8 mouse cellular contexts compared by ENCODE assay signal in the genomic region with DNA sequence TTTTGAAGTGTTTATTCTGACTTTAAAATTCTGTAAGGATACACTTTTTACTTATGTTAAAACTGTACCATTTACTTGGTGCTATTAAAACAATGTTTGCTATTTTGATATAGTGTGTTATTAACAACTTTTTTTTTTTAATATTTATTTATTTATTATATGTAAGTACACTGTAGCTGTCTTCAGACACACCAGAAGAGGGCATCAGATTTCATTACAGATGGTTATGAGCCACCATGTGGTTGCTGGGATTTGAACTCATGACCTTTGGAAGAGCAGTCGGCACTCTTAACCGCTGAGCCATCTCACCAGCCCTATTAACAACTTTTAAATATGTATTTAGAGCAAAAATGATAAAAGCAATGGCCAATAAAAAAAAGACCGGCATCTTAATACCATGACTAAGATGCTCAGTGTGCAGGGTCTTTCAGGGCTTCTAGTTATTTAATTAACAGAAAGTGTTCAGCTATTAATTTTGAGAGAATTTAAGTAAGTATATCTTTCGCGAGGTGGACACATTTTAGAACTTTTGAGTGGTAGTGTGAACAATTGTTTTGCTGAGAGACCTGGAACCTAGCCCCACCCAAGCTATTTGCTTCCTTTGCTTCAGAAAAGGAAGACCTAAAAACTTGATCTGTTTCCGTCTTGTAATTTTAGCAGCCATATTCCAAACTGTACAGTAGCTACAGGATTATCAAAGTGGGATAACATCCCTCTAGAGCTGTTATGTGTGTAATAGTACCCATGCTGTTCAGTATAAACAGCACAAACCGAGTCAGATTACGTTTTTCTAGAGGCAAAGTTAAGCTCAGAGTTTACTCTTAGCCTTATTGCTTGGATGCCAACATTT. TPM values are rescaled to one million over a fixed set of nuclear protein-coding genes. Genes with fewer than 3 reads are reported as not detected.
A peak's percentile ranks its signal among the peaks of the same experiment; 100 is the strongest.
DNase-seq lines count a peak whose midpoint lies in the region; ATAC-seq and TF ChIP-seq lines count a peak whose summit lies in the region.

No protein-coding gene starts in this region.

- no peak for DNase-seq in kidney, postnatal 0 days (ENCODE audit: low spot score)
- no peak for DNase-seq in kidney, postnatal 4 days
- DNase-seq in embryonic facial prominence, embryonic 10.5 days (ENCODE audit: low spot score), result no peak
- no peak for DNase-seq in urinary bladder, postnatal 14 days (ENCODE audit: low spot score)
- DNase-seq in layer of hippocampus, postnatal 25 days (ENCODE audit: extremely low spot score in 1 of 2, low spot score in 1 of 2), result no peak
- no peak for DNase-seq in adrenal gland, postnatal 10 days

- no peaks in the 10 kb centered on the region for H3K27me3 ChIP-seq in kidney, postnatal 0 days (ENCODE audit: insufficient read depth, low read length)
- H3K27me3 ChIP-seq in embryonic facial prominence, embryonic 10.5 days (replicated peaks; ENCODE audit: low read depth, poor library complexity, severe bottlenecking), result no peaks in the 10 kb centered on the region
- no peaks in the 10 kb centered on the region for H3K27me3 ChIP-seq in hindbrain, embryonic 16.5 days (replicated peaks; ENCODE audit: control insufficient read depth, insufficient read depth, low read length)
- no peaks in the 10 kb centered on the region for H3K27me3 ChIP-seq in midbrain, embryonic 15.5 days (replicated peaks)

- WGBS in kidney, postnatal 0 days, result 48% methylated on average over 8 of the region's 8 CpGs
- WGBS in embryonic facial prominence, embryonic 10.5 days, result 51% methylated on average over 8 of the region's 8 CpGs
- 50% methylated on average over 8 of the region's 8 CpGs for WGBS in hindbrain, embryonic 16.5 days
- WGBS in midbrain, embryonic 15.5 days, result 53% methylated on average over 8 of the region's 8 CpGs

- H3K27ac ChIP-seq in kidney, postnatal 0 days, result no peak overlapping the region
- H3K27ac ChIP-seq in embryonic facial prominence, embryonic 10.5 days (replicated peaks), result no peak overlapping the region; the same call in 1 of the 2 replicates
- peak overlapping the region; percentile 36 for H3K27ac ChIP-seq in hindbrain, embryonic 16.5 days (ENCODE audit: low read depth, low read length)
- H3K27ac ChIP-seq in midbrain, embryonic 15.5 days, result peak overlapping the region; percentile 76

- no peak for ATAC-seq in kidney, postnatal 0 days (replicated peaks; ENCODE audit: low FRiP score, low read depth)
- ATAC-seq in hindbrain, embryonic 16.5 days, result no peak; the same call in 1 of the 2 replicates
- ATAC-seq in midbrain, embryonic 15.5 days (replicated peaks), result no peak

- H3K9ac ChIP-seq in kidney, postnatal 0 days (ENCODE audit: low read depth, low read length), result no peak overlapping the region
- H3K9ac ChIP-seq in hindbrain, embryonic 16.5 days (ENCODE audit: low read depth, low read length), result peak overlapping the region; percentile 60
- peak overlapping the region; percentile 29; the same call in 1 of the 2 replicates for H3K9ac ChIP-seq in midbrain, embryonic 15.5 days

- H3K4me3 ChIP-seq in kidney, postnatal 0 days (replicated peaks; ENCODE audit: low read depth, low read length), result peak overlapping the region; percentile 60; the same call in 1 of the 2 replicates
- peak overlapping the region; percentile 69 for H3K4me3 ChIP-seq in embryonic facial prominence, embryonic 10.5 days
- H3K4me3 ChIP-seq in hindbrain, embryonic 16.5 days (ENCODE audit: low read length), result peak overlapping the region; percentile 66
- H3K4me3 ChIP-seq in midbrain, embryonic 15.5 days, result peak overlapping the region; percentile 93

- 0 out of 2 replicates have a peak, but pooled peaks cover 4% of the 10 kb centered on the region for H3K36me3 ChIP-seq in kidney, postnatal 0 days (ENCODE audit: insufficient read depth, low read length)
- peaks cover 18% of the 10 kb centered on the region for H3K36me3 ChIP-seq in embryonic facial prominence, embryonic 10.5 days (replicated peaks)
- H3K36me3 ChIP-seq in hindbrain, embryonic 16.5 days (ENCODE audit: control insufficient read depth, insufficient read depth, low read length), result no peaks in the 10 kb centered on the region
- H3K36me3 ChIP-seq in midbrain, embryonic 15.5 days (replicated peaks), result peaks cover 4% of the 10 kb centered on the region; the same call in 1 of the 2 replicates

- 0 out of 2 replicates have a peak, but pooled peaks cover 3% of the 10 kb centered on the region for H3K4me1 ChIP-seq in kidney, postnatal 0 days (replicated peaks; ENCODE audit: insufficient read depth, low read length)
- H3K4me1 ChIP-seq in embryonic facial prominence, embryonic 10.5 days, result peaks cover 13% of the 10 kb centered on the region
- H3K4me1 ChIP-seq in hindbrain, embryonic 16.5 days (ENCODE audit: control insufficient read depth, insufficient read depth, low read depth, low read length), result peaks cover 7% of the 10 kb centered on the region
- peaks cover 16% of the 10 kb centered on the region for H3K4me1 ChIP-seq in midbrain, embryonic 15.5 days

- TF ChIP-seq CTCF in kidney, postnatal 0 days (IDR thresholded peaks at IDR 0.05; ENCODE audit: low read depth), result no peak

- no peaks in the 10 kb centered on the region for H3K9me3 ChIP-seq in kidney, postnatal 0 days (replicated peaks; ENCODE audit: low read length)
- H3K9me3 ChIP-seq in embryonic facial prominence, embryonic 10.5 days, result no peaks in the 10 kb centered on the region
- H3K9me3 ChIP-seq in hindbrain, embryonic 16.5 days (ENCODE audit: control insufficient read depth, low read length), result no peaks in the 10 kb centered on the region
- H3K9me3 ChIP-seq in midbrain, embryonic 15.5 days, result no peaks in the 10 kb centered on the region

- peak overlapping the region; percentile 54 for H3K4me2 ChIP-seq in kidney, postnatal 0 days (ENCODE audit: low read length)
- H3K4me2 ChIP-seq in hindbrain, embryonic 16.5 days (ENCODE audit: low read length), result peak overlapping the region; percentile 56
- peak overlapping the region; percentile 63 for H3K4me2 ChIP-seq in midbrain, embryonic 15.5 days

RNA-seq across cellular contexts. Expression of a gene that starts 0.8 kb away (rescaled TPM):
- polyA plus RNA-seq in kidney, postnatal 0 days (2015; fragmentation: Nextera tagmentation; extraction: Ambion mirVana), result 33.6 and 34.4 TPM in 2 replicates
- 29.7 and 30.3 TPM in 2 replicates for polyA plus RNA-seq in embryonic facial prominence, embryonic 10.5 days (2016; fragmentation: Nextera tagmentation; extraction: Ambion mirVana)
- 25.6 and 28.2 TPM in 2 replicates for polyA plus RNA-seq in hindbrain, embryonic 16.5 days (2015; fragmentation: Nextera tagmentation; extraction: Ambion mirVana)
- 27.4 and 27.9 TPM in 2 replicates for polyA plus RNA-seq in midbrain, embryonic 15.5 days (2015; fragmentation: Nextera tagmentation; extraction: Ambion mirVana)
- 10 to 100 TPM; 22.3 to 25.2 TPM for total RNA-seq in layer of hippocampus, postnatal 25 days (2021)
- total RNA-seq in adrenal gland, postnatal 10 days (2021), result 10 to 100 TPM; 31.9 to 35.4 TPM

RNA-seq across cellular contexts. Expression of a gene that starts 28.5 kb away (rescaled TPM):
- polyA plus RNA-seq in kidney, postnatal 0 days (2015; fragmentation: Nextera tagmentation; extraction: Ambion mirVana), result not detected in 2 replicates
- polyA plus RNA-seq in embryonic facial prominence, embryonic 10.5 days (2016; fragmentation: Nextera tagmentation; extraction: Ambion mirVana), result not detected in 2 replicates
- not detected in 2 replicates for polyA plus RNA-seq in hindbrain, embryonic 16.5 days (2015; fragmentation: Nextera tagmentation; extraction: Ambion mirVana)
- not detected in 2 replicates for polyA plus RNA-seq in midbrain, embryonic 15.5 days (2015; fragmentation: Nextera tagmentation; extraction: Ambion mirVana)
- total RNA-seq in layer of hippocampus, postnatal 25 days (2021), result not detected
- total RNA-seq in adrenal gland, postnatal 10 days (2021), result not detected

RNA-seq across cellular contexts. Expression of a gene that starts 36.8 kb away (rescaled TPM):
- polyA plus RNA-seq in kidney, postnatal 0 days (2015; fragmentation: Nextera tagmentation; extraction: Ambion mirVana), result 53.8 and 57.3 TPM in 2 replicates
- 79.1 and 79.7 TPM in 2 replicates for polyA plus RNA-seq in embryonic facial prominence, embryonic 10.5 days (2016; fragmentation: Nextera tagmentation; extraction: Ambion mirVana)
- polyA plus RNA-seq in hindbrain, embryonic 16.5 days (2015; fragmentation: Nextera tagmentation; extraction: Ambion mirVana), result 109 and 118 TPM in 2 replicates
- polyA plus RNA-seq in midbrain, embryonic 15.5 days (2015; fragmentation: Nextera tagmentation; extraction: Ambion mirVana), result 123 and 133 TPM in 2 replicates
- 100 to 1,000 TPM; 298 to 321 TPM for total RNA-seq in layer of hippocampus, postnatal 25 days (2021)
- total RNA-seq in adrenal gland, postnatal 10 days (2021), result 10 to 100 TPM; 67.8 to 68.1 TPM

Comparison
In these comparisons a context has a peak if more than half of its experiments do, and no peak if none do; other contexts are left out.
1. H3K27ac ChIP-seq: peak in hindbrain, embryonic 16.5 days (single experiment) and midbrain, embryonic 15.5 days (single experiment); none in kidney, postnatal 0 days (single experiment) and embryonic facial prominence, embryonic 10.5 days (single experiment).
2. Peak in every context shown above with its lines, with median percentiles within 50 percentile points of each other: H3K4me2 ChIP-seq and H3K4me3 ChIP-seq.